Mouse (Mus musculus) midbrain, embryonic 12.5 days (tissue): ENCODE data around the gene Nr2c2ap. TPM values are rescaled to one million over a fixed set of nuclear protein-coding genes. Genes with fewer than 3 reads are reported as not detected.

Experiments used
- ATAC-seq: fragments of 200-750 bp; cut with Nextera tagmentation; 2 replicates; pipeline ENCODE4 v1.8.0; 2017; ENCODE audit warnings: low read depth, moderate TSS enrichment, moderate library complexity; ENCODE audit not compliant: low FRiP score
- H3K27ac ChIP-seq: fragments of 300-500 bp; sonication (generic); replicated peaks from 2 replicates; pipeline ENCODE4 v1.5.1; 2016; ENCODE audit warnings: mild to moderate bottlenecking
- H3K27me3 ChIP-seq: fragments of 300-500 bp; sonication (generic); 2 replicates; pipeline ENCODE4 v1.6.1; 2016; ENCODE audit warnings: mild to moderate bottlenecking
- H3K36me3 ChIP-seq: fragments of 300-500 bp; sonication (generic); 2 replicates; pipeline ENCODE4 v1.6.1; 2016
- H3K4me1 ChIP-seq: fragments of 300-500 bp; sonication (generic); 2 replicates; pipeline ENCODE4 v1.6.1; 2016
- H3K4me2 ChIP-seq: fragments of 300-500 bp; sonication (generic); replicated peaks from 2 replicates; pipeline ENCODE4 v1.6.1; 2016; ENCODE audit warnings: mild to moderate bottlenecking, moderate library complexity
- H3K4me3 ChIP-seq: fragments of 300-500 bp; sonication (generic); 2 replicates; pipeline ENCODE4 v1.5.1; 2016; ENCODE audit warnings: mild to moderate bottlenecking
- H3K9ac ChIP-seq: fragments of 300-500 bp; sonication (generic); replicated peaks from 2 replicates; pipeline ENCODE4 v1.6.1; 2016; ENCODE audit warnings: mild to moderate bottlenecking, moderate library complexity
- H3K9me3 ChIP-seq: fragments of 300-500 bp; sonication (generic); 2 replicates; pipeline ENCODE4 v1.6.1; 2016; ENCODE audit warnings: mild to moderate bottlenecking
- WGBS: fragments of 180-500 bp; shearing (Covaris S2); methylation state at CpG from one replicate; pipeline ENCODE4 v1.1.7; 2016; 5-methylcytosine and 5-hydroxymethylcytosine counted together
- polyA plus RNA-seq: library from polyadenylated mRNA; unstranded; fragments of >200 nt; fragmentation: Nextera tagmentation; extraction: Ambion mirVana; gene quantifications from 2 replicates; pipeline ENCODE4 v1.2.1, GENCODE M21; 2016

Nr2c2ap gene
- polyA plus RNA-seq, 1 experiment from 2014 or later = 23.8 TPM

- no peaks in the 10 kb centered on the region for H3K36me3 ChIP-seq
- ATAC-seq = no peak
- H3K4me1 ChIP-seq = peaks cover 6% of the 10 kb centered on the region; the same call in 1 of the 2 replicates
- H3K9me3 ChIP-seq = no peaks in the 10 kb centered on the region
- no peak overlapping the region for H3K9ac ChIP-seq
- H3K4me2 ChIP-seq = no peak overlapping the region
- WGBS = 68% methylated on average over 8 of the region's 8 CpGs
- peaks cover 13% of the 10 kb centered on the region; the same call in 1 of the 2 replicates for H3K27me3 ChIP-seq
- no peak overlapping the region for H3K4me3 ChIP-seq
- no peak overlapping the region for H3K27ac ChIP-seq
These were observed 6.1 kb upstream of the Nr2c2ap start for GRCm38 (mm10) chr8:70124992-70125391.

GRCm38 (mm10) chr8:70128435-70128834, 2.7 kb upstream of the Nr2c2ap start:
- Histone ChIP-seq H3K9ac (no peak overlapping the region), H3K27me3 (peaks cover 13% of the 10 kb centered on the region; the same call in 1 of the 2 replicates), H3K4me1 (peaks cover 12% of the 10 kb centered on the region), H3K36me3 (peaks cover 13% of the 10 kb centered on the region; the same call in 1 of the 2 replicates), H3K4me3 (no peak overlapping the region), H3K27ac (no peak overlapping the region), H3K4me2 (no peak overlapping the region), H3K9me3 (no peaks in the 10 kb centered on the region)
- 87% methylated on average over 3 of the region's 3 CpGs for WGBS
- no peak for ATAC-seq

GRCm38 (mm10) chr8:70129309-70129952, 1.7 kb upstream of the Nr2c2ap start:
- Histone ChIP-seq H3K36me3 (peaks cover 22% of the 10 kb centered on the region), H3K4me1 (peaks cover 12% of the 10 kb centered on the region), H3K27me3 (peaks cover 7% of the 10 kb centered on the region; the same call in 1 of the 2 replicates), H3K9ac (no peak overlapping the region), H3K9me3 (no peaks in the 10 kb centered on the region), H3K4me2 (no peak overlapping the region), H3K4me3 (no peak overlapping the region), H3K27ac (no peak overlapping the region)
- ATAC-seq = no peak
- 69% methylated on average over 9 of the region's 9 CpGs for WGBS

GRCm38 (mm10) chr8:70130066-70130465, 1.1 kb upstream of the Nr2c2ap start:
- Histone ChIP-seq H3K9me3 (no peaks in the 10 kb centered on the region), H3K36me3 (peaks cover 28% of the 10 kb centered on the region), H3K4me3 (no peak overlapping the region), H3K27me3 (peaks cover 1% of the 10 kb centered on the region; the same call in 1 of the 2 replicates), H3K4me1 (peaks cover 12% of the 10 kb centered on the region), H3K9ac (no peak overlapping the region), H3K27ac (no peak overlapping the region), H3K4me2 (no peak overlapping the region)
- 82% methylated on average over 3 of the region's 3 CpGs for WGBS
- no peak for ATAC-seq

- no peak for ATAC-seq
- no peak overlapping the region for H3K4me2 ChIP-seq
- 83% methylated on average over 5 of the region's 5 CpGs for WGBS
- no peaks in the 10 kb centered on the region for H3K9me3 ChIP-seq
- no peak overlapping the region for H3K27ac ChIP-seq
- no peaks in the 10 kb centered on the region for H3K27me3 ChIP-seq
- peaks cover 23% of the 10 kb centered on the region for H3K4me1 ChIP-seq
- peaks cover 45% of the 10 kb centered on the region for H3K36me3 ChIP-seq
- no peak overlapping the region for H3K9ac ChIP-seq
- no peak overlapping the region for H3K4me3 ChIP-seq
These were observed 3.0 kb downstream of the Nr2c2ap start for GRCm38 (mm10) chr8:70134086-70134485.

DNA sequence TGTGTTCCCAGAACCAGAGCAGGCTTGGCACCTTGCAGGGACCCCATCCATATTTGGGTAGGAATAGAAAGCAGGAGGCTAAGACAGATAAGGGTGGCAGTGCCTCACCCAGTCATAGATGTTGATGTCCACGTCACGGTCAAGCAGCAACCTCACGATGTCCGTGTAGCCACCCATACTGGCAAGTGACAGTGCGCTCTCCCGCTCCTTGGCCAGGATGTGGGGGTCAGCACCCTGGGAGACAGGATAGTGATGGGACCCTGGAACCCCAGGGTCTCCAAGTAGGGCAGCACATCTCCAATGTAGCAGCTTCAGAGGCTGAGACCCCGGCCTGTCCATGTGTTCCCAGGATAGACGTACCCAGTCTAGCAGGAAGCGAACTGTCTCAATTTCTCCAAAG, 3.8 kb downstream of the Nr2c2ap start:
- peaks cover 45% of the 10 kb centered on the region for H3K36me3 ChIP-seq
- ATAC-seq = no peak
- WGBS = 88% methylated on average over 9 of the region's 9 CpGs

GRCm38 (mm10) chr8:70136591-70136990, 5.5 kb downstream of the Nr2c2ap start:
- no peak for ATAC-seq
- Histone ChIP-seq H3K36me3 (peaks cover 45% of the 10 kb centered on the region), H3K4me2 (no peak overlapping the region), H3K9me3 (no peaks in the 10 kb centered on the region), H3K4me3 (no peak overlapping the region), H3K27me3 (no peaks in the 10 kb centered on the region), H3K9ac (no peak overlapping the region), H3K27ac (no peak overlapping the region), H3K4me1 (peaks cover 28% of the 10 kb centered on the region)
- WGBS = 85% methylated on average over 4 of the region's 4 CpGs

More for the DNA sequence above, 3.8 kb downstream of the Nr2c2ap start:
- no peak overlapping the region for H3K4me3 ChIP-seq
- H3K27ac ChIP-seq = no peak overlapping the region
- no peak overlapping the region for H3K9ac ChIP-seq
- H3K4me2 ChIP-seq = no peak overlapping the region
- peaks cover 23% of the 10 kb centered on the region for H3K4me1 ChIP-seq
- H3K9me3 ChIP-seq = no peaks in the 10 kb centered on the region
- H3K27me3 ChIP-seq = no peaks in the 10 kb centered on the region

GRCm38 (mm10) chr8:70137890-70138289, 6.8 kb downstream of the Nr2c2ap start:
- Histone ChIP-seq H3K27me3 (no peaks in the 10 kb centered on the region), H3K9ac (peak overlapping the region; percentile 56; the same call in 1 of the 2 replicates), H3K9me3 (no peaks in the 10 kb centered on the region), H3K27ac (no peak overlapping the region), H3K36me3 (peaks cover 46% of the 10 kb centered on the region), H3K4me2 (peak overlapping the region; percentile 85), H3K4me1 (peaks cover 22% of the 10 kb centered on the region), H3K4me3 (peak overlapping the region; percentile 66; the same call in 1 of the 2 replicates)
- no peak for ATAC-seq
- 84% methylated on average over 4 of the region's 4 CpGs for WGBS

DNA sequence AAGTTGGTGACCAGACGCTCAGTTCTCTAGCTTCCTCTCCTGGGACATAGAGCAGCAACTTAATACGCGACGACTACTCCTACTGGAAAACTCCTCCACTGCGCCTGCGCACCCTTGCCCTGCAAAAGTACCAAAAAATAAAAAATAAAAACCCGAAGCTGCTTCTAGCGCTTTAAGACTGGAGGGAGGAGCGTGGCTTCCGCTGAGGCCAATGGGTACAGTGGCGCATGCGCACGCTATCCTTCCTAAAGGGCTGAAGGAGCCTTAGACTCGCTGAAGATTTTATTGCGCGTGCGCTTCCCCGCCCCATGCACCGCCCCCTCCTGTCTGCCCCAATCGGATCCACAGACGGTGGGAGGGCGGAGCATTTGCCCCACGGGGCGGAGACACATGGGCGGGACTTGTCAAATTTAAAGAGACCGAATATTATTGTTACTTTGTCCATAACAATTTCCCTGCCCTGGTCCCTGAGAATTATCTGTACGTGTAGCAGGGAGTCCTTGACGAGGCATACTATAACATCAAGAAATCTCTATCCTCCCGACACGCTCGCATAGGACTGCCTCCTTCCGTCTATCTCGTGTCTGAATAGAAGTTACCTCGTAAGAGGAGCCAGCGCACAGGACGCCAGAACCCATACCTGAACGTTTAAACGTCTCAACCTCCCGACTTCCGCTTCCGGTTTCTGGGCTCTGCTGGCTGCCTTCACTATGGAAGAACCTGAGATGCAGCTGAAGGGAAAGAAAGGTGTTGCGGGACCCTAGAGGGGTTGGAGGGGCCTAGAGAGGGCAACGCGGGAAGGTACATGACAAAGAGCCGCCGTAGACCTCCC, 8.1 kb downstream of the Nr2c2ap start, which contains the start of the genes Rfxank, Borcs8 and Mef2b:
TSS of gene Rfxank (minus strand) at position 129 of the 832 bp plus-strand sequence.
TSS of gene Borcs8 (plus strand) at position 474 of the 832 bp plus-strand sequence.
TSS of gene Mef2b (plus strand) at position 686 of the 832 bp plus-strand sequence.
- under 1% methylated on average over 46 of the region's 46 CpGs for WGBS
- no peaks in the 10 kb centered on the region for H3K27me3 ChIP-seq
- peak within 1 kb of the TSS; percentile 74 for H3K27ac ChIP-seq
- H3K36me3 ChIP-seq = peaks cover 48% of the 10 kb centered on the region
- peaks cover 22% of the 10 kb centered on the region for H3K4me1 ChIP-seq
- ATAC-seq = peak; percentile 99
- H3K9me3 ChIP-seq = no peaks in the 10 kb centered on the region
- peak within 1 kb of the TSS; percentile 85 for H3K4me2 ChIP-seq
- peak within 1 kb of the TSS; percentile 66 for H3K4me3 ChIP-seq
- peak within 1 kb of the TSS; percentile 82 for H3K9ac ChIP-seq

DNA sequence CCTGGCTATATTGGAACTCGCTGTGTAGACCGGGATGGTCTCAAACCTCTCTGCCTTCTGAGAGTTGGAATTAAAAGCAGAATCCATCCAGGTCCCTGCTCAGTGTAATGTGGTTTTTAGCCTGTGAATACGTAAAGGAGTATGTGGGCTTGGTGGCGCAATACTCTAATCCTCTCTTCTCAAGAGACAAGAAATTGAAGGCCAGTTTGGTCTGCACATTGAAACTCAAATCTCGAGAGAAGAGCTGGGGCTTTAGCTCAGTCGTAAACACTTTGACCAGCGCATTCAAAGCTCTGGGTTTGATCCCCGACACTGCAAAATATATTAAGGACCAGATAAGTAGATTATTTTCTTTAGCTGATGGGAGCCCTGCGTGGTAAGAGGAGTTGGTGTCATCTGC, 8.8 kb downstream of the Nr2c2ap start:
- Histone ChIP-seq H3K4me3 (peak overlapping the region; percentile 66), H3K9me3 (no peaks in the 10 kb centered on the region), H3K27me3 (no peaks in the 10 kb centered on the region), H3K4me2 (peak overlapping the region; percentile 85), H3K4me1 (peaks cover 22% of the 10 kb centered on the region), H3K9ac (peak overlapping the region; percentile 82), H3K27ac (peak overlapping the region; percentile 74), H3K36me3 (peaks cover 48% of the 10 kb centered on the region)
- ATAC-seq = no peak
- 15% methylated on average over 9 of the region's 9 CpGs for WGBS

DNA sequence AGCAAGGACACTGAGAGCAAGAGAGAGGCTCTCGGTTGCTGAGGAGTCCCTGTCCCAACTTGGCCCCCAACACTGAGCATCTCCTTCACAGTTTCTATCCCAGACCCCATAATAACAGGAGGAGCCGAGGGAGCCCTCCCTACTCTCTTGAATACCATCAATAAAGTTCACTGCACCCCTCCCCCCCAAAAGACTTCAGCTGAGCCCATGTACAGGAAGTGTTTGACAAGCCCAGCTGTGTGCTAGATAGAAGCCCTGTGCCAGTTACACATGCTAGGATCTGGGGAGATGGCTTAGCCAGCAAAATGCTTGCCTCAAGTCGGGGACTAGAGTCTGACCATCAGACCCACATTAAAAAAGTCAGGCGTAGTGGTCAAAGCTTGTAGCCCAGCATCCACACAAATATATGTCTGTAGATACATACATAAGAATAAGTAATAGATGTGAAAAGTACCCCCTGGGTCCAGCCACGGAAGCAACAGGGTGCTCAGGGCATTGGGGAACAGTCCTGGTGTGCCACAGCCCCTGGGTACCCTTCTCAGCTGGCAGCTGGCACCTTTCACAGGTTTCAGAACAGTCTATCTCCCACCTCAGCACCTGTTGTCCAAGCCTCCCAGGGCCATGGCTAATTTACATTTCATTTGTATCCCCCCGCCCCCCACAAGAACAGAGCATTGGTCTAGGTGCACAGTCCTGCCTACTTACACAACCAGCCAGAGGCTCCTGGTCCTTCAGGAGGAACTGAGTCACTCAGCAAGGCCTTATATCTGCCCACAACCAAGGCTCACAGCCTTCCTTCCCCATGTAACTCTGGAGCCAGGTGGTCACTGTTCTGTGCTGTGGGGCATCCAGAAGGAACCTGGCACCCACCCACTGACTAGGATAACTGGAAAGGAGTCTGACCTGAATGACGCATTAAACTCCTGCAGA, 16.8 kb downstream of the Nr2c2ap start:
- H3K4me3 ChIP-seq = no peak overlapping the region
- H3K4me2 ChIP-seq = no peak overlapping the region
- no peak for ATAC-seq
- no peak overlapping the region for H3K27ac ChIP-seq
- peaks cover 12% of the 10 kb centered on the region for H3K27me3 ChIP-seq
- no peak overlapping the region for H3K9ac ChIP-seq
- no peaks in the 10 kb centered on the region for H3K9me3 ChIP-seq
- peaks cover 45% of the 10 kb centered on the region for H3K36me3 ChIP-seq
- peaks cover 12% of the 10 kb centered on the region for H3K4me1 ChIP-seq
- 86% methylated on average over 7 of the region's 7 CpGs for WGBS
